Mouse (Mus musculus) liver, embryonic 14.5 days (tissue): ENCODE measurements around the gene Pex13. TPM values are rescaled to one million over a fixed set of nuclear protein-coding genes. Genes with fewer than 3 reads are reported as not detected.
"Not testable (repeated sequence)": the region's sequence is repeated elsewhere in the genome, so short reads cannot be mapped to it uniquely, and the experiment has no call there.

Experiments used
- ATAC-seq: fragments of 200-750 bp; cut with Nextera tagmentation; 2 replicates; pipeline ENCODE4 v1.8.0; 2017; ENCODE audit warnings: moderate number of reproducible peaks, mild to moderate bottlenecking, moderate library complexity; ENCODE audit not compliant: insufficient read depth
- DNase-seq, 3 experiments: peaks; one replicate each; pipeline ENCODE4 v3.0.0-alpha.2; 2012 to 2013; ENCODE audit warnings: low read depth in 3 of 3, low spot score in 3 of 3
- H3K27ac ChIP-seq: fragments of 300-500 bp; sonication (generic); 2 replicates; pipeline ENCODE4 v1.5.1; 2014; ENCODE audit warnings: moderate library complexity, mild to moderate bottlenecking, control low read depth, inconsistent platforms
- H3K27me3 ChIP-seq: fragments of 300-500 bp; sonication (generic); 2 replicates; pipeline ENCODE4 v1.6.1; 2014; ENCODE audit warnings: mild to moderate bottlenecking, low read length, moderate library complexity; ENCODE audit not compliant: control insufficient read depth, insufficient read depth
- H3K36me3 ChIP-seq: fragments of 300-500 bp; sonication (generic); replicated peaks from 2 replicates; pipeline ENCODE4 v1.6.1; 2014; ENCODE audit warnings: low read depth; ENCODE audit not compliant: control insufficient read depth, insufficient read depth
- H3K4me1 ChIP-seq, 2 experiments: fragments of 200-500 bp in 1 of 2; fragments of 300-500 bp in 1 of 2; sonication (generic) in 1 of 2; replicated peaks; 2 replicates each; pipeline ENCODE4 v1.6.1; 2012 to 2014; ENCODE audit warnings: antibody characterized with exemption in 1 of 2, inconsistent platforms in 1 of 2, low read length in 1 of 2; ENCODE audit not compliant: control insufficient read depth in 2 of 2, insufficient read depth in 2 of 2
- H3K4me2 ChIP-seq: fragments of 300-500 bp; sonication (generic); 2 replicates; pipeline ENCODE4 v1.6.1; 2014; ENCODE audit warnings: low read depth, mild to moderate bottlenecking, control low read depth, moderate library complexity
- H3K4me3 ChIP-seq, 2 experiments: fragments of 200-500 bp in 1 of 2; fragments of 300-500 bp in 1 of 2; sonication (generic) in 1 of 2; 2 replicates each; pipeline ENCODE4 v1.5.1; 2012 to 2014; ENCODE audit warnings: low read depth in 2 of 2, low read length in 2 of 2, mild to moderate bottlenecking in 2 of 2, control low read depth in 1 of 2, inconsistent platforms in 1 of 2, moderate library complexity in 1 of 2; ENCODE audit not compliant: insufficient read depth in 1 of 2
- H3K9ac ChIP-seq: fragments of 300-500 bp; sonication (generic); replicated peaks from 2 replicates; pipeline ENCODE4 v1.6.1; 2014; ENCODE audit warnings: mild to moderate bottlenecking, control low read depth, moderate library complexity
- H3K9me3 ChIP-seq: fragments of 300-500 bp; sonication (generic); 2 replicates; pipeline ENCODE4 v1.6.1; 2016; ENCODE audit warnings: low read length, mixed read lengths; ENCODE audit not compliant: control insufficient read depth
- CTCF ChIP-seq: IDR thresholded peaks from 2 replicates; pipeline ENCODE4 v1.5.1; 2016; ENCODE audit warnings: antibody characterized with exemption, low read depth, control low read depth
- EP300 ChIP-seq: IDR thresholded peaks from 2 replicates; pipeline ENCODE4 v1.6.1; 2016; ENCODE audit warnings: antibody characterized with exemption, low read depth
- WGBS: fragments of 180-500 bp; shearing (Covaris S2); extraction: QIAGEN DNeasy Blood & Tissue Kit; methylation state at CpG from one replicate; pipeline ENCODE4 v1.1.7; 2014; ENCODE audit not compliant: insufficient replicate concordance; 5-methylcytosine and 5-hydroxymethylcytosine counted together
- polyA plus RNA-seq, 2 experiments: library from polyadenylated mRNA; depleted of rRNA in 1 of 2; stranded (reverse) in 1 of 2; unstranded in 1 of 2; fragments of >200 nt; fragmentation: Nextera tagmentation in 1 of 2; extraction: Ambion mirVana in 1 of 2; gene quantifications; 2 replicates each; pipeline versions ENCODE4 v1.2.1 to v1.2.3; 2012 to 2014

Pex13 gene
- polyA plus RNA-seq, 2 experiments = 3.5 to 13.0 TPM

DNA sequence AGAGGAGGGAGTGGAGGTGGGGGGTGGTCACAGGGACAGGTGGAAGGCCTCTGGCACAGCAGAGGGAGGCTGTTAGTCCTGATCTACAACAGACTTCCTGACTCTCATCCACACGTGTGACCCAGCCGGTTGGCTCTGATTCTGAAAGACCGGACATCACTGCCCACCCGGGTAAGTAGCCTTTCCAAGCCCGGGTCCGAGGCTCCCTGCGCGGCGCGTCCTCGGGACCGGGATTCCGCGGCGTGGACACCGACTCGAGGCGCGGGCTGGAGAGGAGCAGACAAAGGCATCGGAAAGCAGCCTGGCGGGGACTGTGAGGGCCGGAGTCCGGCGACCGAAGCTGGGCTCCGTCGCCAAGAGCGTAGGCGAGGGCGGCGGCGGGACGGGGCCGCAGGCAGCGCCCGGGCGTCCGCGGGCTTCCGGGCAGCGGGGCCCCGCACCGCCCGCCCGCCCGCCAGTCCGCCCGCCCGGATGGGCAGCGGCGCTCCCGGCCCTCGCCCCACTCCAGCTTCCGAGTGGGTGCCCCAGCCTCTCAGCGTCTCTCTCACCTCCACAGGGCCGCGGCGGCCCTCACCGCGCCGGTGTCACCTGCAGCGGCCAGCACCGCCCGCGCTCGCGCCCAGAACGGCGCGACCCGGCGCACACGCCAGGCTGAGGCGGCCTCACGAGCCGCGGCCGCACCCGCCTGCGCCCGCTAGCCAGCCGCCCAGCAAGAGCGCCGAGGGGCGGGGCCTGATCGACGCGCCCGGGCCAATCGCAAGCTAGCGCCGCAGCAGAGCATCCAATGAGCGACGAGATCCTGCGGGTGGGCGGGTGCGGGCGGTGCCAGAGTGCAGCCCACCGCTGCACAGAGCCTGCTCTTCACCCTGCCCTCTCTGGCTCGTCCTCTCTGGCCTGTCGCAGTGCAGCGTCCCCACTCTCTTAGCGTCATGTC lies 32.5 kb downstream of the Pex13 start, which contains the start of gene 0610010F05Rik:
Gene 0610010F05Rik, minus strand, starts transcription at position 695 of the 934 bp plus-strand sequence.
- H3K4me3 ChIP-seq = peak within 1 kb of the TSS; percentile 83 to 85
- under 1% methylated on average over 79 of the region's 103 CpGs for WGBS
- H3K9me3 ChIP-seq = no peaks in the 10 kb centered on the region
- ATAC-seq (peak; percentile 99), DNase-seq (peak; percentile 86 to 88 (median 86))
- peak within 1 kb of the TSS; percentile 89 for H3K4me2 ChIP-seq
- peak within 1 kb of the TSS; percentile 39 for H3K27ac ChIP-seq
- peak within 1 kb of the TSS; percentile 88 for H3K9ac ChIP-seq
- peaks cover 4 to 9% of the 10 kb centered on the region in 2 experiments; a peak in 3 of 4 replicates for H3K4me1 ChIP-seq
- no peak for TF ChIP-seq CTCF
- TF ChIP-seq EP300 = no peak
- no peaks in the 10 kb centered on the region for H3K36me3 ChIP-seq
- no peaks in the 10 kb centered on the region for H3K27me3 ChIP-seq

DNA sequence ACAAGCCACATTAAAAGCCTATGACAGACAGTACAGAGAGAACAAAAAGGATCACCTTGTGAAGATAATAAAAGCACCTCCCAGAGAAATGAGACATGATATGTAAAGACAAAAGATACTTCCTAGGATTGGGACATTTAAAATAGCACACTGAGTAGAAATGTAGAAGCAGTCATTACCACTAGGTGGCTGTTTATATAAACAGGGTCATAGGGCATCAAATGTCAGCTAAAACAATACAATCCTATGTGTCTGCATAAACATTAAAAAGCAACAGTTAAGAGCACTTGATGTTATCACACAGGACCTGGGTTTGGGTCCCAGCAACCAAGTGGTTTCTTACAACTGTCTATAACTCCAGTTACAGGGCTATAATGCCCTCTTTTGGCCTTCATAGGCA lies 35.1 kb downstream of the Pex13 start:
- Histone ChIP-seq H3K9me3 (no peaks in the 10 kb centered on the region), H3K27ac (no peak overlapping the region), H3K36me3 (no peaks in the 10 kb centered on the region), H3K4me1 (peaks cover 4 to 9% of the 10 kb centered on the region in 2 experiments; a peak in 3 of 4 replicates), H3K4me3 (no peak overlapping the region), H3K9ac (no peak overlapping the region), H3K27me3 (no peaks in the 10 kb centered on the region), H3K4me2 (no peak overlapping the region)
- TF ChIP-seq EP300 (no peak), CTCF (peak; percentile 21; the same call in 1 of the 2 replicates)
- no peak for DNase-seq
- ATAC-seq = no peak

DNA sequence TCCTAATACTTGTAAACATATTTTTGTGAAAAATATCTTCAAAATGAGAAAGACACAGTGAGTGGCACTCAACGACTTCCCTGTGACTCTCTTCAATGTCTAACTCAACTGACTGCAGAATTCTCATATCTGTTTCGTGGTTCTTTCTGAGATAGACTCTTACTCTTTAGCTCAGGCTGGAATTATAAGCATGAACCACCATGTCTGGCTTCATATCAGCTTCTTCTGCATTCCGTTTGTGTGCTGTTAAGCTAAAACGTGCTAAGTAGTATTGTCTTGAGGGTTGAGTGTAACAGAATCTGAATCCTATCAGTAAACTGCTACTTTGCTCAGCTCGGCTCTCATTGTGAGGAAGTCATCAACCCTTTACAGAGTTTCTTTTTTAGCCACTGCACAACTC lies 46.8 kb downstream of the Pex13 start:
- H3K4me3 ChIP-seq = no peak overlapping the region
- no peak for TF ChIP-seq EP300
- no peak for TF ChIP-seq CTCF
- H3K9me3 ChIP-seq = no peaks in the 10 kb centered on the region
- no peak overlapping the region for H3K4me2 ChIP-seq
- H3K4me1 ChIP-seq = no peaks in the 10 kb centered on the region
- DNase-seq (no peak), ATAC-seq (no peak)
- H3K27ac ChIP-seq = no peak overlapping the region
- H3K36me3 ChIP-seq = no peaks in the 10 kb centered on the region; the same call in 1 of the 2 replicates
- H3K27me3 ChIP-seq = no peaks in the 10 kb centered on the region
- H3K9ac ChIP-seq = no peak overlapping the region
- 38% methylated on average over 5 of the region's 5 CpGs for WGBS

DNA sequence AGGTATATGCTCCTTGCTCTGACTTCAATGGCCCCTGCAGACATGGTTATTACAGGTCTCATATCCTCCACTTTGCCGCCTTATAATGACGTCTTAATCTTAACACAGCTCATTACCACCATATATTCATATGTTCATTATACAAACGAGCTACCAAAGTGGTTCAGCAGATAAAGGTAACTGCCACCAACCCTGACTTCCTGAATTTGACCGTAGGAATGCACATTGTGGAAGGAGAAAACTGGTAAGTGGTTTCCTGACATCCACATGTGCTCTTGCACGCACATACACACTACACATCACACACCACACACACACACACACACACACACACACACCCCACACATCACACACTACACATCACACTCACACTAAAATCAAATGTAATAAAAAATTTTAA lies 51.2 kb downstream of the Pex13 start:
- Histone ChIP-seq H3K4me3 (no peak overlapping the region), H3K9me3 (no peaks in the 10 kb centered on the region), H3K4me2 (no peak overlapping the region), H3K36me3 (no peaks in the 10 kb centered on the region), H3K9ac (no peak overlapping the region), H3K4me1 (no peaks in the 10 kb centered on the region), H3K27ac (no peak overlapping the region), H3K27me3 (no peaks in the 10 kb centered on the region)
- ATAC-seq (no peak), DNase-seq (no peak)
- TF ChIP-seq CTCF = no peak
- no peak for TF ChIP-seq EP300
- WGBS = 32% methylated on average over 5 of the region's 5 CpGs

DNA sequence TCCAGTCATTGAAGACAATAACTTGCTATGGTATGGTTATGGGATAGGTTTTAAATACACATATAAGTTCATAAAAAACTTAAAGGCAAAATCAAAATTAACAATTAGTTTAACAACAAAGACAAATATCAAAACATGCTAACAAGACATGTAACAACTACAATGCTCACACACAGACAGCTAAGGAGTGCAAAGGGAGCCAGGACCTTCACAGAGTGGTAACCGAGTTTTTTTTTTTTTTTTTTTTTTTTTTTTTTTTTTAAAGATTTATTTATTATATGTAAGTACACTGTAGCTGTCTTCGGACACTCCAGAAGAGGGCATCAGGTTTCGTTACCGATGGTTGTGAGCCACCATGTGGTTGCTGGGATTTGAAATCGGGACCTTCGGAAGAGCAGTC lies 58.5 kb downstream of the Pex13 start:
- H3K9me3 ChIP-seq, H3K9ac ChIP-seq, H3K27me3 ChIP-seq, H3K36me3 ChIP-seq, H3K4me3 ChIP-seq, H3K27ac ChIP-seq, H3K4me2 ChIP-seq, DNase-seq, ATAC-seq, H3K4me1 ChIP-seq: not testable (repeated sequence)
- 81% methylated on average over 6 of the region's 6 CpGs for WGBS

Other genes with a start within 250 kb of the Pex13 start
- 6.7 and 16.8 TPM in 2 replicates for gene Ahsa2, start 167.9 kb downstream of the Pex13 start, polyA plus RNA-seq (2012; rRNA removed)
- 23.2 and 27.7 TPM in 2 replicates for gene Ahsa2, start 167.9 kb downstream of the Pex13 start, polyA plus RNA-seq (2014; fragmentation: Nextera tagmentation; extraction: Ambion mirVana)
- gene 1700093K21Rik, start 144.8 kb downstream of the Pex13 start, polyA plus RNA-seq (2012; rRNA removed) = 0.04 and 0.05 TPM in 2 replicates
- gene 1700093K21Rik, start 144.8 kb downstream of the Pex13 start, polyA plus RNA-seq (2014; fragmentation: Nextera tagmentation; extraction: Ambion mirVana) = not detected in 2 replicates
- gene 0610010F05Rik, start 32.3 kb downstream of the Pex13 start, polyA plus RNA-seq (2012; rRNA removed) = 1.9 and 3.1 TPM in 2 replicates
- gene 0610010F05Rik, start 32.3 kb downstream of the Pex13 start, polyA plus RNA-seq (2014; fragmentation: Nextera tagmentation; extraction: Ambion mirVana) = 11.1 and 12.3 TPM in 2 replicates
- 3.2 and 6.1 TPM in 2 replicates for gene Pus10, start 285 bp downstream of the Pex13 start, polyA plus RNA-seq (2012; rRNA removed)
- 13.6 and 14.9 TPM in 2 replicates for gene Pus10, start 285 bp downstream of the Pex13 start, polyA plus RNA-seq (2014; fragmentation: Nextera tagmentation; extraction: Ambion mirVana)
- 0.52 and 0.55 TPM in 2 replicates for gene Rel, start 105.0 kb upstream of the Pex13 start, polyA plus RNA-seq (2012; rRNA removed)
- gene Rel, start 105.0 kb upstream of the Pex13 start, polyA plus RNA-seq (2014; fragmentation: Nextera tagmentation; extraction: Ambion mirVana) = 0.37 and 0.52 TPM in 2 replicates
- 1.9 and 3.1 TPM in 2 replicates for gene Papolg, start 229.3 kb upstream of the Pex13 start, polyA plus RNA-seq (2012; rRNA removed)
- 4.4 and 4.9 TPM in 2 replicates for gene Papolg, start 229.3 kb upstream of the Pex13 start, polyA plus RNA-seq (2014; fragmentation: Nextera tagmentation; extraction: Ambion mirVana)